Mouse (Mus musculus) cerebellum, adult 9-11 months (tissue): ENCODE measurements around the gene Plxnc1.

ENCODE experiments used
- DNase-seq: peaks from one replicate; pipeline ENCODE4 v3.0.0; 2022

Gene Plxnc1

DNA sequence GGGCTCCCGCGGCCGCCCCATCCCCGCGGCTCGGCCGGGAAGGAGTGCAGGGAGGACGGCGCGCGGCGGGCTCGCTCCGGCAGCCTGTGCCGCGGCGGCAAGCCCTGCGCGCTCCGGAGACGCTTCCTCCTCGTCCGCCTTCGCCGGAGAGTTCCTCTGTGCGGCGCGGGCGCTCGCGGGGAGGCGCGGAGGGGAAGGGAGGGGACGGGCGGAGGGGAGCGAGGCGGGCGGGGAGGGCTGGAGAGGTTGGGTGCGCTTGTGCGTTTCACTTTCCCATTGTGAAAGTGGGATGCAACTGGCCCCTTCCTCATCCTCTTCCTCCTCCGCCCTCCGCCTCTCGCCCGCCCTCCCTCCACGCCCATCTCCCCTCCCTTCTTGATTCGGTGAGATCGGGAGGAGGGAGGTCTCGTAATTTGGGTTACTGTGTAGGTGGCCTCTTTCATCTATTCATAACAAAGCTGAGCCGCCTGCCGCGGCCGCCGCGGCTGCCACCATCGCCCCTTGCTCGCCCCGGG is at the start of gene Plxnc1:
Gene Plxnc1 (minus strand): TSS at position 145 of the 515 bp plus-strand sequence.
- DNase-seq: peak; percentile 49

DNA sequence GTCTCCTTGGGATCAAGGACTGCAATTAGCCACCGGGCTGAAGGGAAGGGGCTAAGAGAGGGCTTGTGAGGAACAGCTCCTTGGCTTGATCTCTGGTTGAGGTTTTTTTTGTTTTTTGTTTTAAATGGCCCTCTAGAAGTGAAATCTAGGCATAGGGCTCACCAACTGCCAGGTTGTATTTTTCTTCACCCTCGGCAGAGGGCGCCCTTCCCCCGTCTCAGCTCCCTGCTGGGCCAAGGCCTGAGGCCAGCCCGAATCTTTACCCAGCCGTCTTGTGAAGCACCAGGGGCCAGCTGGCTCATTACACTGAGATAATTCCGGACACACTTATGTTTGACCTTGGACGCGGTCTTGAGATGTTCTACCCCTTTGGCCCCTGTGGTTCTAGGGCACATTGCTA is 47.5 kb upstream of the Plxnc1 start:
- DNase-seq: peak; percentile 52

DNA sequence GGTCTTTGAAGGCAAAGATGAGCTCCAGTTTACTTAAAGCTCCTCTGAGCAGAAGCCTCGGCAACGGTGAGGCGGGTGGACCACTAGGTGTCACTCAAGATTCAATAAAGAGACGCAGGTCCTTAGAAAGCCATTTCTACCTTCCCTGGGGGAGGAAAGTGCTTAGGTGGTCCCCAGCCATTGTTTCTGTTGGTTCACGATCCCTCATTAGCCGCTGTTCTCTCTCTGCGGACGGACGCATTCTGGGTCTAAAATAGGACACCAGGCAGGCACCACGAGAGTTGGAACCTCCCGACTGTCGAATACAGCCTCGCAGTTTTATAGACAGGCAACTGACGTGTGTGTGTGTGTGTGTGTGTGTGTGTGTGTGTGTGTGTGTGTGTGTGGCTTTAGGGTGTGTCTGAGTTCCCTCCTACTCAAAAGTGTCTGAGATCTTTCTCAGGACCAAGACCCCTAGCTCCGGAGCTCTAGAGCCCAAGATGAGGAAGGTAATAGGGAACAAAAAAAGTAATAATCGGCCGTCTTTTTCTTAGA is 47.0 kb upstream of the Plxnc1 start:
- DNase-seq: peak; percentile 50

DNA sequence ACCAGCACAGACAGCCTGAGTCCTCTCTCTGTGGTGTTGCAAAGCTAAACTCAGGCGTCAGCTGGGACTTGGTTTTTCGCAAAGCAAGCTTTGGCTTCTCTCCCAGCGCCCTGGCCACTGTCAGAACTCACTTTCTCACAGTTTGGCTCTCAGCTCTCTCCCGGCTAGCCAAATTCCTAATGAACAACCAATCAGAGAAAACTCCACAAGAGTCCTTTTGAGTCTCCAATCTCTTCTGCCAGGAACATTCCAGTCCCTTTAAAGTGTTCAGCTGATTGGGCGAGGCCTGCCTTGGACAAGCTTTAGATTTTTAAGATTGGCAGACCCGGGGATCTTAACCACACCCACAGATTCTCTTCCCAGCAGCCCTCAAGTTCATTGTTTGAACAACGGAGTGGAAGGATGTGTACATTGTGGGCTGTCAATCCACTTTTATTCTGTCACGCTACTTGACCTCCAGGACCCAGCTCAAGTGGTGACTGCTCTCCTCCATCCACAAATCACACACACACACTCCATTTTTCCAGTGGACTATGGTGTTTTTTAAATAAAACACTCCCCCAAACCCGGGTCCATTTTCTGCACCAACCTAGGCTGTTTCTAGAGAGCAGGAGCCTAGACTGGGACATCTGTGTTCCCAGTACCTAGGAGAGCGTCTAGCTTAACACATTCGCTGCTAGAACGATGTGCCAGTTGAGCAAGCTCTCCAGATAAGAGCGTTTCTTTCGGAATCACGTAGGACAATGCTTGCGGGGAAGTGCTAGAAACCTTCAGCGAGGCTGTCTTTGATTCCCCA is 46.3 kb upstream of the Plxnc1 start:
- peak; percentile 36 for DNase-seq

DNA sequence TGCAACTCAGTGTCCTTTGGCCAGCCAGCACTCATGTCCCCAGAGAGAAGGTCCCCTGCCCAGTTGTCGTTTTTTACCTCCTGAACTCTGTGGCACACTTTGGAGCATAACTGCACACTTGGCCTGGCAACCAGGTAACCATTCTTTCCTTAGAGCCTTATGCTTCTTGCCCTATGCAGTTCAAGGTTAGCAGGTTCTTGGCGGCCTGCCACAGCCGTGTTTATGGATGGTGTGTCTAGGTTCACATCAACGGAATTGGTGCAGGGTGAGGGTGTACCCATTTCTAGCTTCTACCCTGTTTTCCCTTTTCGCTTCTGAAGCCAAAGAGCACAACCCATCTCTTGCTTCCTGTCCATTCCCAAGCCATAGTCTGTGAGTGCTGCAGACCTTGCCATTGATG is 44.7 kb upstream of the Plxnc1 start:
- DNase-seq: no peak

GRCm38 (mm10) chr10:94985103-94985502 is 40.5 kb upstream of the Plxnc1 start:
- DNase-seq: no peak

DNA sequence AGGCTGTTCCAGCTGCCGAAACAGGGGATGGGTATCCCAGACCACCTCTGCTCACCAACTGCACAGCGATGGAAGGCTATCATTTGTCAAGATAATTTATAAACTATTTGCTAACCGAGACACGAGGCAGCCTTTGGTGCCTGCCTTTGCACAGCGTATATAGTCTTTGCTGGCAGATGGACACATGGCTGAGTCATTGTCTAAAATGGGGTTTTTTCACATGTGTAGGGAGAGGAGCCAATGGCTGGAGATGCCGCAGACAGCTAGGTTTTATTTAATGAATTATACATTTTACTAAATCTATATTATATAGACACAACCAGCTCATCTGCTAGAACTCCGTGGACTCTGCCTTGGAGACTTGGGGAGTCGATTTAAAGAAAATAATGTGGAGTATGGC is 37.9 kb upstream of the Plxnc1 start:
- DNase-seq: no peak

DNA sequence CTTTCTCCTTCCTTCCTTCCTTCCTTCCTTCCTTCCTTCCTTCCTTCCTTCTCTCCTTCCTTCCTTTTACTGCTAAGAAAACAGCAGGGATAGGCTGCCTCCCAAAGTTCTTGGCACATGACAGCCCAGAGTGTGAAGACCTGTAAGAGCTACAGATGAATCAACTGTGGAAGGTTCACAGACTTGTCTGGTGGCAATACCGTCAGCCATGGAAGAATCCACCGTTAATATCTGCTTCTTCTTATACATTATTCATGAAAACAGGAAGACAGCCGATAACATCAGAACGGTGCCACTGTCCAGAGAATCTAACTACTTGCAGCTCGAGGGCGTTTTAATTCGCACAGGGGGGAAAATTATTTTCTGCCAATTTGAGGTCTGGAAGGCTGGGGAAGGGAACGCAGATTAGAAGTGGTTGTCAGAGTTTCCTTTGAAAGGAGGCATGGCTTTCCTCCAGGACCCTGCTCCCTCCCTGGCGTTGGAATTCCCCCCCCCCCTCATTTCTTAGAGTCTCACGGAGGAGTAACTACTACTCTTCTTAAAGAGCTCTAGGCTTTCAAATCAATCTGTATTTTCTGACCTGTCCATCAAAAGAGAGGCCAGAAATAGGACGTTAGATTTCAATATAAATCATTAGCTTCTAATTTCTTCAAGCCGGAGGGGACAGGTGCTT is 37.0 kb upstream of the Plxnc1 start:
- no peak for DNase-seq

GRCm38 (mm10) chr10:94978265-94978822 is 33.7 kb upstream of the Plxnc1 start:
- DNase-seq: no peak

- no peak for DNase-seq
Measured at GRCm38 (mm10) chr10:94976329-94976728, 31.7 kb upstream of the Plxnc1 start.

- DNase-seq: no peak
Measured at GRCm38 (mm10) chr10:94975099-94975496, 30.5 kb upstream of the Plxnc1 start.

DNA sequence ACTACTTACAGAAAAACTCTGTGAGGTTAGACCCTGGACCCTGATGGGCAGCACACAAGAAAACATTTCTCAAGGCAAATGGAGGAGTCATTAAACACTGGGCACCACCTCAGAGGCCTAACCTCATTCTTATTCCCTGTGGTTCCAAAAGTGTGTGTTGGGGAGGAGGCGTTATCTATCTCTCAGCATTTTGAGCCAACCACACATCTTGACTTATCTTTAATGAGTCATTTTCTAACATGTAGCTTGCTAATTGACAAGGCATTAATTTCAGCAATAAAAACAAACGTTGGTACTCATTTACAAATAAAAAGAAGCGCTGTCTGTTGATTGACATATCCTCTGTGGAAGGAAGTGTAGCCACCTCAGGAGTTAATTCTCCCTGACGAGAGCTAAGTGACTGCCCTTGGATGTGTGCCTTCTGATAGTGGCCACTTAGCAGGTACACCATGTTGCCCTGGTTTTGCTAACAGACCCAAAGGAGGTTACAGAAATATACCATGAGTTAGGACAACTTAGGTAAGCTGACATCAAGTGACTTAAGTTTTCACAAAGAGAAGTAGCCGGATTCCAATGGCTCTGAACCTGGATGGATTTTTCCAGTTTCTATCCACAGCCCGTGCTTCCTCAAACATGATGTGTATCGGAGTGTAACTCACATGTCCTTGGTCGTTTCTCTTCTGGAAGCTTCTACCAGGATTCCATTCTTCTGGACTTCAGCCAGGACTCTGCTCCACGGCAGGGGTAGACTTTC is 29.9 kb upstream of the Plxnc1 start:
- no peak for DNase-seq

DNA sequence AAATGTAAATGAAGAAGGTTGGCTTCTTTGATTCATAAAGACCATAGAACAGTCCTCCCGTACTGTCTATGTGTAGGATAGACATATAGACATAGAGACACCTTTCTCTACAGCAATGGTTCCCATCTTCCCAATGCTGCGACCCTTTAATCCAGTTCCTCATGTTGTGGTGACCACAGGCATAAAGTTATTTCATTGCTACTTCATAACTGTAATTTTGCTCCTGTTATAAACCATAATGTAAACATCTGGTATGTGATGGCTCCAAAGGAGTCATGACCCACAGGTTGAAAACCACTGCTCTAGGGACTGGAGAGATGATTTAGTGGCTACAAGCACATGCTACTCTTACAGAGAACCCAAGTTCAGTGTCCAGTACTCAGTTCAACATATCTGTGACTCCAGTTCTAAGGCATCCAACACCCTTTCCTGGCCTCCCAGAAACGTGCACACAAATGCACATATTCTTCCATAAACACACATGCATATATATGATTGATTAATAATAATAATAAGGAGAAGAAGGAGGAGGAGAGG is 27.1 kb upstream of the Plxnc1 start:
- no peak for DNase-seq

GRCm38 (mm10) chr10:94970221-94970620 is 25.6 kb upstream of the Plxnc1 start:
- DNase-seq: no peak

DNA sequence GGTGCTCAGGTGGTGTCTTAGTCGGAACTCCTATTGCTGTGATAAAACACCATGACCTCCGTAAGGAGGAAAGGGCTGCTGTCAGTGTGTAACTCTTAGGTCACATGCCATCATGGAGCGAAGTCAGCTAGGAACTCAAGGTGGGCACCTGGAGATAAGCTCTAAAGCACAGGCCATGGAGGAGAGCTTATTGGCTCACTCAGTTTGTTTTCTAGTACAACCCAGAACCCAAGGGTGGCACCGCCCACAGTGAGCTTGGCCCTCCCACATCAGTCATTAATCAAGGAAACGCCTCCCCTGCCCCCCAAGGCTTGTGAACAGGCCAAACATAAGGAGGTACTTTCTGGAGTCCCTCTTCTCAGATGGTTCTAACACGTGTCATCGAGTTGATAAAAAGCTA is 22.8 kb upstream of the Plxnc1 start:
- DNase-seq: no peak

DNA sequence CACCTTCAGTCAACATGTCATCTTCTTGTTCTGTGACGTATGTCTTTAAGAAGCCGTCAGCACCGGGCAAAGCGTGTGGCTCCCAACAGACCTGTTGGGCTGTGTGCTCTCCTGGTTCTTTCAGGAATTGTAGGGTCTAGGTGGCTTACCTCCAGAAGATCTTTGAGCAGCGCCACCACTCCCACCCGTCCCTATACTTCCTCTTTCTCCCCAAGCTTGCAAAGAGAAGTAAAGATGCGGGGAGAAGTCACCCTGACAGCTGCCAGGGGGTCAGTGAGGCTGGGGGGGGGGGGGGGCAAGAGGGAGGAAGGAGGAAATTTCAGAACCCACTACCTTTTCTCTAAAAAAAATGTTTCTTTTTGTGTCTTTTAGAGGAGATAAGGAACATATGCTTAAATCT is 22.2 kb upstream of the Plxnc1 start:
- DNase-seq: no peak

DNA sequence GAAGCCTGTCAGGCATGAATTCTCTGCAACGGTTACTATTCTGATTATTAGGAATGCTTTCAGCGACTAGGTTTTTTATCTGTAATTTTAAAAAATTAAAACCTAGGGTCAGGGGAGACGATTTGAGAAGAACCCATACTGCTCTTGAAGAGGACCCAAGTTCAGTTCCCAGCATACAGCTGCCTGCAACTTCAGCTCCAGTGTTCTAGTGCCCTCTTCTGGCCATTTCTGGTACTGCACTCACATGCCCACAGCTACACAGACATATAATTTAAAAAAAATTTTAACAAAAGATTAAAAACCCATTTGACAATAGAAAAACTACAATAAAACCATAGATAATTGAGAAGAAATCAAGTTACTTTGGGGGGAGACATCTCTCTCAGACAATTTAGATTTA is 20.5 kb upstream of the Plxnc1 start:
- DNase-seq: no peak

GRCm38 (mm10) chr10:94962005-94962404 is 17.4 kb upstream of the Plxnc1 start:
- DNase-seq: no peak

- no peak for DNase-seq
Measured at GRCm38 (mm10) chr10:94961283-94961682, 16.6 kb upstream of the Plxnc1 start.

GRCm38 (mm10) chr10:94958311-94958710 is 13.7 kb upstream of the Plxnc1 start:
- DNase-seq: peak; percentile 35

DNA sequence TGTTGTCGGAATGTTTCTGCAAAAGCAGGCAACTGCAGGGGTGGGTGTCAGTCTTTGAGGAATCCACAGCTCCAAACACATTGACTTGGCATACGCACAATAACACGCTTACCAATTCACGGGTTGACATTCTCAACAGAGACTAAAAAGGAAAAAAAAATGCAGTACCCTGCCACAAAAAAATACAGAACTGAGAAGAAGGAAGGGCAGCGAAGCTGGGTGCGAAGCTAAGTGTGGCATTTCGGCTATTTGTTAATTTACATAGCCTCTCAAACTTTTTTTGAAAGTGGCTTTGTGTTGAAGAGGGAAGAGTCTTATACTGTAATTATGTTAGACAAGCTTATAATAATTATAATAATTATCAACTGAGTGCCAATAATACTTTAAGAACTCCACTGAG is 13.1 kb upstream of the Plxnc1 start:
- DNase-seq: no peak

- no peak for DNase-seq
Measured at GRCm38 (mm10) chr10:94947915-94948675, 3.5 kb upstream of the Plxnc1 start.
